Mouse (Mus musculus) E14TG2a.4 (cell line): ENCODE data around the gene Sec61b.

ENCODE experiments used
- CTCF ChIP-seq: conservative IDR thresholded peaks from 2 replicates; pipeline ENCODE4 v1.5.1; 2014; ENCODE audit warnings: low read length
- NANOG ChIP-seq: IDR thresholded peaks from 2 replicates; pipeline ENCODE4 v1.6.1; 2014; ENCODE audit warnings: borderline replicate concordance, low read length, mixed read lengths

DNA sequence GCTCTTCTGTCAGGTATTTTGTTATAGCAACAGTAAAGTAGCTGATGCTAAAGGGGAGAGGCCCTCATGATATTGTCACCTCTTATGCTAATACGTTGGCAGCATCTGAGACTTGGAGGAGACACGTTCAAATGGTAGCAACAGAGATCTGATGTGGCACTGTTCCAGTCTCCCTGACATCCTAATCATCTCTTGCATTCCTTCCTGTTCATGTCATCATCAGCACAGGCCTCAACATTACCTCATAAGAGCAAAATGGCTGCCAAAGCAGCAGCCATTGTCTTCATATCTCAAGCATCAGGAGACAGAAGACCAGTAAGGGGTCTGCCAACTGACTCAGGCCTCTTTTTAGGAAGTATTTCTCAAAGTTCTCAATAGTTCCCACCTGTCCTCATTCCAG is 20.2 kb downstream of the Sec61b start:
- TF ChIP-seq CTCF, result no peak
- TF ChIP-seq NANOG, result no peak
